Mouse (Mus musculus) urinary bladder, postnatal 36 days (tissue): ENCODE results near the gene Tef.
A peak's percentile ranks its signal among the peaks of the same experiment; 100 is the strongest.

Experiments
- DNase-seq, 2 experiments: peaks; one replicate each; pipeline ENCODE4 v3.0.0; 2022; ENCODE audit warnings: low spot score in 2 of 2, mixed read lengths in 1 of 2

Gene Tef

DNA sequence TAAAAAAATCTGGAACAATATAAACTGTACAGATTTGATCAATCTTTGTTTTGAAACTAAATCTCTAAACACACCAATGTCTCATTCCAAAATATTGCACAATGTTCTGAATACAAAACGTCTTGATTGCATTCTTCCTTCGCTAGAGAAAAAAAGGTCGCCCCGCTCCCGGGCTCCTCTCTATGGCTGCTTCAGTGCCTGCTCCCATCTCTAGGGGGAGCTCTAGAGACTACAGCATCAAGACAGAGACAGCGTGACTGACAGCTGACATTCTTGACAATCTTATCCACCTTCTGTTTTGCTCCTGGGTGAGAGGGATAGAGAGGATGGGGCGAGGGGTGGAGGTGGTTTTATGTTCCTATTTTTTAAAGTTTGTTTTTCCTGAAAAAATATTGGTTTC is 46.1 kb downstream of the Tef start:
- peak in 1 of 2 experiments; percentile 57 for DNase-seq

DNA sequence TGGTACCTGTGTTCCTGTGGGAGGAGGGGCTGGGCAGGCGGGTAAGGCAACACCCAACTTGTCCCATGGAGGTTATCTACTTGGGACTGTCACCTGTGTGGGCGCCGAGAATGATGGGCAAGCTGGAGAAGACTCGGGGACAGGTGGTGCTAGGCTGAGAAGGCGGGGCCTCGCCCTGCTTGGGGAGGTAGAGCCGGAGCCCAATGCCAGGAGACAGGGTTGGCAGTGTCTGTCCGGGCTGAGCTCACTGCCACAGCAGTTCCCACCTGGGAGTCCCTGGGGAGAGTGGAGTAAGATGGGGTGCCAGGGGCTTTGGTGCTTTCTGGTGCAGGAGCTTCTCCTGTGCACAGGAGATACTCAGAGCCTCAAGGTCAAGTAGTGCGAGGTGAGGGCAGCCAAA is 46.9 kb downstream of the Tef start:
- DNase-seq = no peak

DNA sequence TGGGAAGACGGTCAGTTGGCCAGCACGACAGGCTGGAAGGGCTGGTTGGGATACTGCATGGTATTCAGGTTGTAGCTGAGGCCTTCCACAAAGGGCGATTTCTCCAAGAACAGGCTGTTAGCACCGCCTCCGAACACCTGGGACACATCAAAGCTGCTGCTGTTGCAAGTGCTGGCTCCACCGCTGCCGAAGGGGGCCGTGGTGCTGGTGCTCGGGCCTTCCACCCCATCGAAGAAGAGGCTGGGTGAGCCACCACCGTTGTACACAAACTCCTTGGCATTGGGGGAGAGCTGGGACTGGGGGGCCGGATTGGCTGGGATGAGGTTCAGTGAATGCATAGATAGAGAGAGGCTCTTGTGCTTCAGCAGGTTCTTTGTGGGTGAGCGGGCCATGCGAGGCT is 48.5 kb downstream of the Tef start:
- DNase-seq = no peak

DNA sequence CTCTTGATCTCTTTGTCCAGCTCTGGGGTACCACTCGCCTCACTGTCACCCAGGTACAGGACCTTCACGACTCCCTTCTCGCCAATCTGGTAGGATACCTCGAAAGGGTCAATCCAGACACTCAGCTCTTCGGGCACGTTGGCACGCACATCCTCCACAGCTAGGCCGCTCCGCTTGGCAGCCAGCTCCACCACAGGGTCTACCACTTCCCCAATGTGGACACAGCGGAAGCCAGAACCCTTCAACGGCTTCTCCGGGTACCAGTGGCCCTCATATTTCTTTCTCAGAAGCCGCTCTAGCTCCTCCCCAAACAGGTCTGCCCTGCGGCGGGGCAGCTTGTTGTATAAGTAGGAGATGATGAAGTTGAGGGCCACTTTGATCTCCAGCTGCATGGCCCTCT is 49.2 kb downstream of the Tef start:
- DNase-seq = no peak

DNA sequence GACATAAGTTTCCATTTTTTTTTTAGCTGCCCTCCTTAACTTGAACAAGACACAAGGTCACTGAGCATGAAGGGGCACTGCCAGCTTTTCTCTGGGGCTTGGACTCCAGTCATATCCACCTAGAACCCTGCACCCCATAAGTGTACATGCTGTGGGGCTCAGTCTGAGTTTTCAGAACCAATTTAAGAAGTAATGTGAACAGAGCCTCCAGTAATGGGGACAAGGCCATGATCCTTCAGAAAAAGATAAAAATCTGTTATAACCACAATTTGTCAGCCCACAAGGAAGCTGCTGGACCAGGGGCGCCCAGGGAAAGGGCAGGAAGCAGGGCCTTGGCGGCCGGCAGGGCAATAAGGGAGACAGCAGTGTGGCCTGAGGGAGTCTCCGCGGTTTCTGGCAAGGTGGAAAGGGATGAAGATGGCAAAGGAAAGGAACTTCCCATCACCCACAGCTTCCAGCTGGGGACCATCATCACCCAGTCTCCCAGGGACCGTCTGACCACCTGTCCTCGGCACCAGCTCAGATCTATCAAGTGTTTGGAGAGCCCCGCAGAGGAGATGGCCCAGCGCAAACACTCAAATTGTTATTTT is 50.3 kb downstream of the Tef start:
- DNase-seq = no peak

DNA sequence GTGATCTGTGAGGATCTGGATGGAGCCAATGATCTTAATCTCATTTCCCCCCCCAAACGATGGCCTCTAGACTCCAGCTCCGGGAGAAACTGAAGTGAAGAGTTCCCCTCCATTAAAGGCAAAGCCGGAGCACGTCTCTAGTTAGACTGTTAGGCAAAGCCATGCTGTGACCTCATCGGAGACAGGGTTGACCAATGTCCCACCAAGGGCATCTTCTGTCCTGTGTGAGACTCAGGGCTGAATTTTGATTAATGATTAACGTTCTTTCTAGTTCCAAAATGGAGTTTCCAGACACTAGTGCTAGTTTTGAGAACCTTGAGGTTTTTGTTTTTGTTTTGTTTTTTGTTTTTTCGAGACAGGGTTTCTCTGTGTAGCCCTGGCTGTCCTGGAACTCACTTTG is 50.9 kb downstream of the Tef start:
- no peak for DNase-seq

DNA sequence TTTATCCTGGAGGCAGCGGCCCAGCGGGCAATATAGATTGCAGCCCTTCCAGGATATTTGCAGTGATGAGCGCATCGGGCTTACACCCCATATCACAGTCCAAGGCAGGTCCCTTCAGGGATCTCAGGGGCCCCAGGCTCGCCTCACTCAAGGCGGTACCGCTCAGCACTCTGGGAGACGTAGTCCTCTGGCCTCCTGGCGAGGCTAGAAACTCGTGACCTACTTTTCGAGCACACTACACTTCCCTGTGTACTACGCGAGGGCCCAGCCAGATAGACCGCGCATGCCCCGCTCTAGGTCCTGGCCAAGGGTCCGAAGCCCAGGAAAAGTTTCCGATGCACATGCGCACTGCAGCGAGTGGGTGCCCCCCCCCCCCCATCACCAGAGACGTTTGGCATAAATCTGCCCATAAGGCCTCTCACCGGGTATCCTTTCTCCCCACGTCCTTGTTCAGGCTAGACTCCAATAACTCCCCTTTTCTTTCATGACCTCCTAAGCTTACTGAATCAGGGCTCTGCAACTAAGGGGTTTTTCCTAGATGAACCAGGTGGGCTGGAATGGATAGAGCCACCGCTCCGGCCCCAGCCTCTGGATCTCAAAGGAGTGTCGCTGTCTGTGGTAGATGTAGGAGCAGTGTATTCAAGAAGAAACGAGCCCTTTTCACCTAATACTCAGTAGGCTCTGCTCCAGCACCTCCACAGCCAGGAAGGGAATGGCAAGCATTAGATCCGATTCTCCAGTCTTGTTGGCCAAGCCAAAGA is 54.0 kb downstream of the Tef start:
- DNase-seq = peak; percentile 73 to 79

DNA sequence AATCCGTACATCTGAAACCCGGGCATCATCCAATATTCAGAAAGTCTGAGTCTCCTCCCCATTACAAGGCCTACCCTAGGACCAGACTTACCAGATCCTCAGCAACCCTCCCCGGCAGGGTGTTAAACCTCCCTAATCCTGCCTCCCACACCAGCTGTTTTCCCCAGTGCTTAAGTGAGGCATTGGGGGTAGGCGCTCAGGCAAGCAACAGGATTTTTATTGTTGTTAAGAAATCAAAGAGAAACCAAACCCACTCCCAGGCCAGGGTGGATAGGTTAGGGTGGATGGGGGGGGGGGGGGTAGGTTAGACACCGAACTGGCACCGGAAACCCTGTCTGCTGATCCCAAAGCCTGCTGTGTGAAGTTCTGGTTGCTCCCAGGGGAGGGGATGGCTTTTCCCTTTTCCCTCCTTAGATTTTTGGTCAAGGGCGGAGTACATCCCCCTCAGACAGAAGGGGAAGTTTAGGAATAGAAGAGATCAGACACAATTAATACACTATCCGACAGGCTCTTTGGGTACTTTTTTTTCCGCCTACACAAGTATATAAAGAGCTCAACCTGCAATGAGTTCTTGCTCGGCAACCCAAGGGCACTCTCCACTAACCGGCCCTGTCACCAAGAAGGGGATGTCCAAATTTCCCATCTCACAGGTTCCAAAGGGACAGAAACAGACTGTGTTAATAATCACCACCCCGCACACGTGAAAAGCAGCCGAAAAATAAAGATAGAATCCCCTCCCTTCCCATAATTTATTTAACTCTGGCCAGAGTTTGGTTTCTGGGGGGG is 54.9 kb downstream of the Tef start:
- DNase-seq = peak in 1 of 2 experiments; percentile 26

DNA sequence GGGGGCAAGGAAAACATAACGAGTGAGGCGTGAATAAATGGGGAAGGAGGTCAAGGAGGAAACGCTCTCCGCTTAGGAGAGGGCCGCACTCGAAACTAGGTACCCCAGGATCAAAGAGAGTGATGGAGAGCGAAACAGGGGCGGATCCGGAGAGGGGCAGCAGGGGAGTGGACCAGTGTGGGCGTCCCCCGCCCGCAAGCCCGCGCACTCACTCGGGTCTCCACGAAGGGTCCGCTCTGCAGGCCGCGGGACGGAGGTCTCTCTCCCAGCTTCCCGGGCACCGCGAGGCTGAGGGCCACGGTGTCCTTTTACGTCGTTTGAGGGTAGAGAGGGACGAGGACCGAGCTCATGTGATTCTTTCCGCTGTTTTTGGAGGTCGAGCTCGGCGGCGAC is 55.5 kb downstream of the Tef start:
- no peak for DNase-seq

DNA sequence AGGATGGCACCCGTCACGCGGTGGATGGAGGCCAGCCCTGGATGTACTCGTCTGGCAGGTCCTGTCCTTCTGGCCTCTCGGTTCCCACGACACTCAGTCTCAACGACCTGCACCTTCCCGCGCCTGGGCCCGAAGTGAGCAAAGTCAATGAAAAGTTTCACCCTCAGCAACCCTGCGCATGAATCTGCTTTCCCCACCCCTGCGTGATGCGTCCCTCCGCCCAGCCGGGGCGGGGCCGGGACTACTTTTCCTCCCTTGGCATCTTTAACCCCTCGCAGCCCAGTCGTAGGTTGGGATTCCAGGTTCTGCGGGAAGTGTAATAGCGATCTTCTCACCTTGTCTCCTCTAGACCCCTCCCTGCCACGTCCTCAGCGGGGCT is 55.9 kb downstream of the Tef start:
- peak; percentile 94 to 97 for DNase-seq

DNA sequence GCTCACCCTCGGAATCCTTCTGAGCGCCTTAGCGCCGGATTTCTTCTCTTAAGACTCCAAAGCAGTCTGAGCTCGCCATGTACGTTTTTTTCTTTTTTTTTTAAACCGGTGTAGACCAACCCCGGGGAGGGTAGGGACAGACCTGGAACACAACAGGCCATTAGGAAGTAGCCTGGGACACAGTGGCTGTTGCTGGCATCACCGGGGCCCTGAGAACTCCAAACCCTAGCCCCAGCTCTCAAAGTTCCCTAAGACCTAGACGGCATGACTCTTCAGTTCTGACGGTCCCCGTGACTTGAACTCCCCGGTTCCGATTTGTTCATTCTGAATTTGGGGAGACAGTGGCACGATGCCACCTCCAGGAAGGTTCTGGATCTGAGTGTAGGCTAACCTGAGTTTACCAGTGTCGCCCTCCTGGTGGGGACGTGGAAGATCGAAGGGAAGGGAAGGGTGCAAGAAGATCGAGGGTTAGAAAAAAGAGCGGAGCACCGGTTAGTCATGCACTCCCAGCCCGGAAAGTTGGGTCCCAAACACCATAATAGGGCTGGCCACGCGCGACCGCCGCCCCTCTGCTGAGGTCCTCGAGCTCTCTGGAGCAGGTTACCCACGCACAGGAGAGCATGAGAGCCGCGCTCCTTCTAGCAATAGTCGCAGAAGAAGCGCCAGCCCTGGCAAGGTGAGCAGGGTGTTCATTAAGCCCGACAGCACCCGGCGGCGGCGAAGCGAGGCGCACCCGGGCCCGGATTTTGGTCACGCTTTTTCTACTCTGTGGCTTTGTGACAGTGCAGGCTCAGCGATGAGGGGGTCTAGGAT is 56.5 kb downstream of the Tef start, which contains the start of gene Tob2:
Tob2 (minus strand) TSS at position 280 of the 813 bp plus-strand sequence.
- peak; percentile 67 for DNase-seq

DNA sequence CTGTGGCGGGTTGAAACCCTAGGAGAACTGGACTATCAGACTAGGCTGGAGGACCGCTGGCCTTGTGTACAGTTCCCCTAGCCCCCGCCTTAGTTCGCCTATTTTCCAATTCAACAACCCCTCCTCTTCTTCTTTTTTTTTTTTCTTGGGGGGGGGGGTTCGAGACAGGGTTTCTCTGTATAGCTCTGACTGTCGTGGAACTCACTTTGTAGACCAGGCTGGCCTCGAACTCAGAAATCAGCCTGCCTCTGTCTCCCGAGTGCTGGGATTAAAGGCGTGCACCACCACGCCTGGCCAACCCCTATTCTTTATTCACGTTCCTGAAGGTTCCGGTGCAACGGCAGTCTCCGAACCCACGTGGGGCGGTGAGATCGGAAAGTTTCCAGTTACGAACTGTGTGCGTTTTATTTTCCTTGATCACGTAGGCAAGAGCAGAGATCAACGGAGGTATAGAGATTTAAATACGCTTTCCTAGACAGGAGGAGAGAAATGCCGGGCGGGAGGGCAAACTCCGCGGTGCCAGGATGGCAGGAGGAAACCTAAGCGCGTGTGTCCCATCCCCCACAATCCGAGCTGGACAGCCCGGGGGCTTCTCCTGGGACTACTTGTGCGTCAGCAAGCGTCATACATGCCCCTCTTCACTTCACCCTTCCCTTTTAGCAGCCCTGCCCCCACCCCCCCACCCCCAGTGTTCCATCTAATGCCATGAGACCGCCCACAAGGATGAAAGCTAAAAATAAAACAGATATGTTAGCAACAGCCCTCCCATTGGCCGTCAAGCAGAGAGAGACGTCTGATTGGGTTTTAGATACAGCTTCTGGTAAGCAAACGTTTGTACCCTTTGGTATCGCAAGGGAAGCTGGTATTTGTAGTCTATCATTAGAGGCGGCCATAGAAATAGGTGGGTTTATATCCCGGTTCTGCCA is 57.4 kb downstream of the Tef start:
- peak; percentile 73 to 85 for DNase-seq

DNA sequence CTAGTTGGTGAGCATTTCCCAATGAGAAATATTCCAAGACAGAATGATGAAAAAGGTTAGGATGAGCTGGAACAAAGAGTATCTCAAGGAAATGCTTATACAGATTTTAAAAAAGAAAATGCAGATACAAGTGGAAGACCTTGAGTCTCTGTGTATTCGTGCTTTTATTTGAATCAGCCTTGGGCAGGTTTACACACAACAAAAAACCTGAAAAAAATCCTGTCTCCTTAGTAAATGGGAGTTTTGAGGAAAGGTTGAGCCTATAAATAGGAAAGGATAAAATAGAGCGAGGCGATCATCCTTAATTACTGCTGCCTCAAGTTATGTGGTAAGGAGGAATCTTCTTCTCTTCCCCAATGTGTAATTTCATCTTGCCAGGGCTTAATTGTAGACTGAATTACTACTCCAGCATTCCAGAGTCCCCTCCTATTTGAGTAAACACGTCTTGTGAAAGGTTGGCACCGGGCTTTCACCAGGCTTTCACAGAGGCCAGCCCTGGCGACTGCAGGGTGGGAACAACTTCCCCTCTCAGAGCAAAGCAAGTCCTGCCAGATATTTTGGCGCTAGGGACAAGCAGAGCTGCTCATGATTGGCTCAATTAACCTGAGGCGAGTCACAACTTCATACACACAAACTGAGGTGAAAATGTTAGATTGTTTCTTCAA is 58.4 kb downstream of the Tef start:
- peak in 1 of 2 experiments; percentile 60 for DNase-seq

DNA sequence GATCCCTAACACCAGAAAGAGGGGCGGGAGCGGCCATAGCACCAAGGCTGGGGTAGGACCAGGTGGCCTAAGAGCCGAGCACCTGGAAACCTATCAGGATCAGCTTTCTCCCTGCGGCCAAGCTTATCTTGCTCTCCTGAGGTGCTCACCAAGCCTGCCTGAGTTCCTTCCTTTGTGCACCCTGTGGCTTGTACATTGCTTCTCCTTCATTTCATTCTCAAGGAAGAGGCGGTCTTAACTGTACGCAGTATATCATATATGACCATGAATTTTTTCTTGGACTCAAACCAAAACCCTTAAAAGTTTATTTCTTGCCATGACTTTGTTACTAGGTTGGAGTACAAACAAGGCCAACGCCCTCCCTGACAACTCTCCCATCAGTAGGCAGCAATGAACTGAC is 62.0 kb downstream of the Tef start:
- no peak for DNase-seq

DNA sequence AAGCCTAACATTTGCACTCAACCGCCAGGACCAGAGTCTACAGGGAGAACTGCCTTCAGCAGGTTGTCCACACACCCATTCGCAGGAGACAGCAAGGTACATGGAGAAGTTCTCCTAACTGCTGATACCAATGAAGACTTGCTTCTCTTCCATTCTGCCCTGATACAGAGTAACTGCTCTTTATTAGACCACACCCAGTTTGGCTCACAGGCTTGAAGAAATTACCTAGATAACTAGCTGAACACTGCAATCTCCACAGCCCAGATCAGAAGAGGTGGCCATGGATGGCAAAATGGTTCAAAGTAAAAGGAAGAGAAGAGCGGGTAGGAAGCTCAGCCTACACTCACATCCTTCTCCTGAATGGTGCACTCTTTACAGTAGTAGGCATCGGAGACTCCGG is 67.8 kb downstream of the Tef start:
- DNase-seq = no peak

DNA sequence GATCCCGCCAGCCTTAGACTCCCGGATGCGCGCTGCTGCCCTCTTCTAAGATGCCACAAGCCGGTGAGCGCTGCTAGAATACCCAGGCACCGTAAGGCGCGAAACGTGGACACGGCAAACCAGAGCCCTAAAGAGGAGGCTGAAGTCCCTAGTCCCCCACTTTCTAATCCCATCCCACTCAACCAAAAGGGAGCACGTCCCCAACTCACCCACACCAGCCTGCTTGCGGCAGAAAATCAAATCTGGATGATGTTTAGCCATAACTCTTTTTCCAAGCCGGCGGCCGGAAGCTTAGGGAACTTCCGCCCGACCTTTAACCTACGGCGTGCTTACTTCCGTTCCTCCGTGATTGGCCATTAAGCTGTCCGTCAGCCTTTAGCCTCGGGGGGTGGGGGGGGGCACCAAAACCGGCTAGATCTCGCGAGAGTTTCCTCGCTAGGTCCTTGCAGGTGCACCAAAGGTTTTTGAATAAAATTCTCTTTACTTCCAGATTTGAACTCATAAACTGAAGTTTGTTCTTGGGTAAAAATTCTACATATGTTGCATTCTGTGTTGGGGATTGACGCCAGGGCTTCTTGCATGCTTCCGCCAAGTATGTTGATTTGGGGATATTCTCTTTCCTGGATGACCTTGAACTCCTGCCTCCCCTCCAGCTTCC is 69.5 kb downstream of the Tef start, which contains the start of gene Phf5a:
Phf5a (minus strand) TSS at position 308 of the 658 bp plus-strand sequence.
- peak; percentile 72 to 82 for DNase-seq

DNA sequence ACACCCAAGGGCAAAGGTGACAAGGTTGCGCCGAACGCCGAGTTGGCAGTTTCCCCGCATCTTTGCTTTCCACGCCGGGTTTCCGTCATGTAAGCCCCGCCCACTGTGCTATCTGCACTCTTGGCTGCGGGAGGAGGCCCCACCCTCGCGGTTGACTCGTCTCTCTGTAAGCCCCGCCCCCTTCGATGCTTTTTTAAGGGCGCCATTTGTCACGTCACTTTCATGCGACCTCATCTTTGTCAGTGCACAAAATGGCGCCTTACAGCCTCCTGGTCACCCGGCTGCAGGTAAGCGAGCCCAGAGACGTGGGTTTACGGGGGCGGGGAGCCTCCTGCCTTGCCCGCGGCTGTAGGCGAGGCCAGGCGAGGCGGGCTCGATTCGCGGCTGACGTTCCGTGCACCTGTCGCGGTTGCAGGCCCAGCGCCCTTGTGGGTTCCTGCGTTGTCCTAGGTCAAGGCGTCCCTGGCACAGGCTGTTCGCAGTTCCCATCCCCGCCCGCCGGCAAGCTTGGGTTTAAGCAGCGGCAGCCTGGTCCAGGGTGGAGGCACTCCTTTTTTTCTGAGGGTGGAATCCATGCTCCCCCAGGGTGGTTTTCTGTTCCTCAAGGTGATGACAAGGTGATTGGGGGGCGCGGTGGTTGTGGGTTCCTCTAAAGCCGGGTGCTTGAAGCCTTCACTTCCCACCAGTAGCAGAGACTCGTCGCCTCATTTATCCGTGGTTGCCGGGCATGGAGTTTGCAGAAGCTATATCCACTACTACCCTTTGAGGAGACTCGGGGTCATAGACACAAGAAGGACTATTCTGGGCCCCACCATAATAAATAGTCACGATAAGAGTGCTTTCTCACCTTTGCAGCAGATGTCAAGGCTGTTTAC is 70.3 kb downstream of the Tef start, which contains the start of gene Aco2:
Aco2 (plus strand) TSS at position 48 of the 875 bp plus-strand sequence.
- peak; percentile 99 to 100 for DNase-seq
